Mouse (Mus musculus): ENCODE measurements around the gene Prm2.

Gene Prm2

DNA sequence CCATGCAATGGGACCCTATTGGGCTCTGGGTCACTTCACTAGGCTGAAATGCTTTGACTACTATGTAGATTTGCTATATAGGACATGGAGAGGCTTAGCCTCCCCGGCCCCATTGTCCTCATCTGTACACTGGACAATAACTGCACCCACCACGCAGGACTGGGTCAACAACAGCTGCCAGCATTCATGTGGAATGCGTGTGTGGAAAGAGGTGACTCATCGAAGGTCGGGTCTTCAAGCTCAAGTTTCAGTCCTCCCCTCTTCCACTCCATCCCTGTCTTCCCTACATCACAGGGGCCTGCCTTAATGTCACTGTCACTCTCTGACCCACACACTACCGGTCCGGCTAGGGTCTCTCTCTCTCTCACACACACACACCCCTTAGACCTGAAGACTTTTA, 19.6 kb downstream of the Prm2 start:
- DNase-seq (ENCODE audit: low spot score in 2 of 2) = no peak

DNA sequence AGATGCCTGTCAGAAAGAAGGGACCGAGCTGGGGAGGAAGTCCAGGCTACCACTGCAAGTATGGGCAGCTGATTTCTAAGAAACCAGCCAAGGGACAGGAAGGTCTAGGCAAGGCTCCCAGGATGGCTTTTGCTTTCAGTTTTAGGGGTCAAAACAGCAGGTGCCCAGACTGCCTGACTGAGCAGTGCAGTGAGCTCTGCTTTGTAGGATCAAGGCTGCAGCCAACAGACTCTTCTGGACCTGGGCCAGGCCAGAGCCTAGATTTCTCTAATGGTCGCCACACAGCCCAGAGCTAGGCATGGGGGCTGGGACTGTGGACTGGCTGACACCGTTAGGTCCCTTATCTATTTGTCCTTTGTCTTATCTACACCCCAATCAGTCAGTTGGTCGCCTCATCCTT, 21.2 kb downstream of the Prm2 start:
- no peak for DNase-seq (ENCODE audit: low spot score in 2 of 2)

DNA sequence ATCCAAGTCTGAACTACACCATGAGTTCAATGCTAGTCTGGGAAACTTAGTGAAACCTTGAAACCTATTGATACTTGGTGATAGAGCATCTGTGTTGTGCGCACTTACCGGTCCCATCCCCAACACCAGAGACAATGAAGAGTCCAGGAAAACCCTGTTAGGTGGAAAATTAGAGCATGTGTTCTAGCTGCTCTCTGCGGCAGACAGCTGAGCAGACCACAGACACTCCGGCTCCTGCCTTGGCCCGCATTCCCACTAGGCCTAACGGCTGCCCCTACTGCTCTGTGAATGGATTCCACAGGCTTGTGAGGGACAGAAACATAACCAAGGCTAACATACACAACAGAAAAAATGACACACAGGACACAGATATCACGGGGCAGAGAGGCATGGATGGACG, 22.4 kb downstream of the Prm2 start:
- DNase-seq (ENCODE audit: low spot score in 2 of 2) = no peak

DNA sequence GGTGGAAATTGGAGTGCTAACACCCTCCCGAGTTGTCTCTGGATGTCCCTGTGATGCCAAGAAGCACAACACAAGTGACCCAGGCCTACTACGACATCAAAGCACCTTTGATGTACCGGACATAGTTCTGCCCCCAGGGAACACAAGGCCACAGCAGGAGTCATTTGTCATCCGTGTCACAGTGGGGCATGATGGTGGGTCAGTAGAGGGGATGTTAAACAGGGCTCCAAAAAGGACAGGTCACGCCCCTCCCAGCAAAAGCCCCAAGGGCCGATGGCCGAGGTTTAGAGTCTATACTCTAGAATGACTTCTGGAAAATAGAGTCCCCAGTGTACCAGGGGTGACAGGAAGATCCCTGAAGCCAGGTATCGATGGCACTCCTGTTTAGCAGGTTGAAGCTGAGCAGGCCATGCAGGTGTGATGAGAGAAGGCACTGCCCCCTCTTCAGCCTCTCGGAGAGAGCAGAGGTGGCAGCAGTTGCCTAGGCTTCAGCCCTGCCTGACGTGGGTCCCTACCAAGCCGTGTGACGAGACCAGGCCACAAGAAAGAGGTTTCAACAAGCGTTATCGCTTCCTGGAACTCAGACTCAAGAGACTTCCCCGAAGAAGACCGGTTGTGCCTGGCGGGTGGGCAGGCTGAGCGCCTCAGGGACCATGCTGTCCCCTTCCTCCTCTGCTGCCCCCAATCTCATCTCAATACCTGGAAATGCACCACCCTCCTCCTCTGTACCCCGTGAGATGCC, 24.0 kb downstream of the Prm2 start:
- DNase-seq (ENCODE audit: low spot score in 2 of 2) = no peak

DNA sequence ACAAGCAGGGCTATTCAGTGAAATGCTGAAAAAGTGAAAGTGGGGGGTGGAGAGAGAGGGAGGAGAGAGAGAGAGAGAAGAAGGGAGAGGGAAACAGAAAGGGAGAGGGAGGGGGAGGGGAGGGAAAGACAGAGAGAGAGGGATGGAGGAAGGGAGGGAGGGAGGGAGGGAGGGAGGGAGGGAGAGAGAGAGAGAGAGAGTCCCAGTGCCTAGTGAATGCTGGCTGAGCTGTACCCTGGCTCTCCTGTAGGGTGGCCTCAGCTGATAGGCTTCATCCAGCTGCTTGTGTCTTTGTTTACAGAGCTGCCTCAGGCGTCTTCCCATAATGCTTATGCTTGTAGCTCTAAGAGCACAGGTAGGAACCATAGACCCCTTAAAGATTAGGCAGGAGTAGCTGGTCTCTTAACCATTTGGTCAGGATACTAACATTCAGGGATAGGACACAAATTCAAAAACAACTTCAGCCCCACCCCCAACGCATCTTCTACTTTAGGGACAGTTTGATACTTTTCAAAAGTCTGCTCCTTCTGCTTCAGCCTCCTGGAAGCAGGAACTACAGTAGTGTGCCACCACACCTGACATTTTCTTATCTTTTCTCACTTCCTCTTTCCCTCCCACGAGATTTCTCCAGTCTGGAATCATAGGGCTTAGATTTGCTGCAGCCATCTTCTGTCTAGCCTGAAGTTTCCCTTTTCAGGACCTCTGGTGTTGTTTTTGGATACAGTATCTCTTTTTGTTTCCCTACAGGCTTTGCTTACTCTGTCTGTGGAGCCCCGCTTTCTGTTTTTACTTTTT, 25.2 kb downstream of the Prm2 start:
- DNase-seq (ENCODE audit: low spot score in 2 of 2) = no peak

DNA sequence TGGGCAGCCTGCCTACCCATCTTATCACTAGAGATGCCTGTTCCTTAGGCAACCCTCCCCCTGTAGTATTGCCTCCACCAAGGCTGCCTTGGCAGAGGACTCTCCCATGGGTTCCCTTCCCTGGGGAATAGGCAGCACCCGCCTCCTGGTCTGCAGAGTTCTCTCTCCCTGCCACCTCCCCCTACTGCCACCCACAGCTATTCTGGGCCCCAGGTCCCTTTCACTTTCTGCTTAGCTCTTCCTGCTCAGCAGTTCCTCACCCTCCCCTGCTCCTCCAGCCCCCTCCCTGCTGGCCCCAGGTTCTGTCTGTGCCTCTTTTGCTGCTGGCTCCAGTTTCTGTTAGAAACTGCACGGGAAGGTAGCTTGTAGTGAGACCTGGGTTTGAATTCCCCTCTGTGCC, 26.3 kb downstream of the Prm2 start:
- peak; percentile 27 to 35 for DNase-seq (ENCODE audit: low spot score in 2 of 2)

DNA sequence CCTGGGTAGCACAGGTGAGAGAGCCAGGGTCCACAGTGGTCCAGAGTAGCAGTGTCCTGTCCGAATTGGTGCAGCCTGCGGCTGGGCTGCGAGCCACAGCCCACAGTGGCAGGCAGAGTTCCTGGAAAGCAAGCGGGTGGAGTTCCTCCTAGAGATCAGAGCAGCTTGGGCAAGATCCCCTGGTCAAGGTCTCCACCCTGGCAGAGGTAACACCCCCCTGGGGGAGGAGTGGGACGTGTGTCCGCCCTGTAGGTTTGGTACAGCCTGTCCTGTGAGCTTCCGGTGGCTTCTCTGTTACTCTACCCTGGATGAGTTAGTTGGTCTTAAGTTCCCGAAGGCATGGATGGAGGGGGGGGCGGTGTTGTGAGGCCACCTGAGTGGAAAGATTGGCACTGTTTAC, 27.1 kb downstream of the Prm2 start:
- no peak for DNase-seq (ENCODE audit: low spot score in 2 of 2)

DNA sequence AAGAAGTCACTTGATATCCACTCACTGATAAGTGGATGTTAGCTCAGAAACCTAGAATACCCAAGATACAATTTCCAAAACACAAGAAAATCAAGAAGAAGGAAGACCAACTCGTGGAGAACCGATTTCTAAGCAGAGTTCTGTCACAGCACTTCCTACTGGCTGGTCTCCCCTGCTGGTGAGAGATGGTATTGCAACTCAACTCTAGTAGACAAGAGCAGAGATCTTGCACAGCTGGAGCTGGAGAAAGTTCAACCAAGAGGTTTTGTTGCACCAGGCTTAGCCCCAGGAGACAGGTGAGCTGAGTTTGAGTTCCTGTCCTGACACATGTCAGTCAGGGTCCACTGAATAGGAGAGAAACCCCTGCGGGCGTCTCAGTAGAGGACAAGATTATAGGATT, 28.8 kb downstream of the Prm2 start:
- DNase-seq (ENCODE audit: low spot score in 2 of 2) = peak; percentile 69 to 72

DNA sequence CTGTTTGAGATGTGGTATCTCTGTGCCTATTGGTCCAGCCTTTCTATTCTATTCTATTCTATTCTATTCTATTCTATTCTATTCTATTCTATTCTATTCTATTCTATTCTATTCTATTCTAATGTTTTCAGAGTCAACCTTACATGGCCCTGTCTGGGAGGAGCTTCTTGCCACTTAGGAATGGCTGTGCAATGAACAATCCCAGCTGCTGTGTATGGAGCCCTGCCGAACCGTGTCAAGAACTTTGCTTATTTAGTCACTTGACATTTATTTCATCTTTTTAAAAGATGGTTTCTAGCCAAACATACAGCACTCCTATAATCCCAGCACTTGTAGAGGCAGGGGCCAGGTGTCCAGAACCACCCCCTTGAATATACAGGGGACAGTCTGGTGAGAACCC, 31.6 kb downstream of the Prm2 start:
- DNase-seq (ENCODE audit: low spot score in 2 of 2) = no peak

DNA sequence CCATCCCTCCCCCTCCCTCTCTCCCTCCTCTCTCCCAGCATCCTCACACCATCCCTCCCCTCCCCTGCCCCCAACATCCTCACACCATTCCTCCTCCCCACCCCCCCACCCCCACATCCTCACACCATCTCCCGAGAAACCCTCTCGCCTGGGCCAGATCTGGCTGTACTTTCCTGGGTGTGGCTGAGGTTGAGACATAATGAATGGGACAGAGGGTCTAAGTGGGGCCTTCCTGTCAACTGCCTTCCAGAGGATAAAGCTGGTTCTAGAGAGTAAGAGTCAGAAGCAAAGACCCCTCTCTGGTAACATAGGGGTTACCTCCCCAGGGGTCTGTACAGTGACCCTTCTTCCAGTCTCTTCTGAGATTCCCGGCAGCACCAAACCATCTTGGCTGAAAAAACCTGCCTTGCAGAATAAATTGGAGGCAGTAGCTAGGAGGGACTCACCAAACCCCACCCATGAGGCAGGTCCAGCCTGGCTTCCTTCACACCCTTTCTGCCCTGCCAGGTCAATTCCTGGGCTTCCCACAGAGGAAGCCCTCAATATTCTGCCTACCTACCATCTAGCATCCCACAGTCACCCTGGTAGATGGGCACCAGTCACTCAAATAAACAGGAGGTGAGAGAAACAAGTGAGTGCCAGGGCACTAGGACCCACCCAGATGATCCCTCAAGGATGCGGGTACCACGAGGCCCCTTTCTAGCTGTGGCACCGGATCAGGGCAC, 32.2 kb downstream of the Prm2 start:
- DNase-seq (ENCODE audit: low spot score in 2 of 2) = no peak

DNA sequence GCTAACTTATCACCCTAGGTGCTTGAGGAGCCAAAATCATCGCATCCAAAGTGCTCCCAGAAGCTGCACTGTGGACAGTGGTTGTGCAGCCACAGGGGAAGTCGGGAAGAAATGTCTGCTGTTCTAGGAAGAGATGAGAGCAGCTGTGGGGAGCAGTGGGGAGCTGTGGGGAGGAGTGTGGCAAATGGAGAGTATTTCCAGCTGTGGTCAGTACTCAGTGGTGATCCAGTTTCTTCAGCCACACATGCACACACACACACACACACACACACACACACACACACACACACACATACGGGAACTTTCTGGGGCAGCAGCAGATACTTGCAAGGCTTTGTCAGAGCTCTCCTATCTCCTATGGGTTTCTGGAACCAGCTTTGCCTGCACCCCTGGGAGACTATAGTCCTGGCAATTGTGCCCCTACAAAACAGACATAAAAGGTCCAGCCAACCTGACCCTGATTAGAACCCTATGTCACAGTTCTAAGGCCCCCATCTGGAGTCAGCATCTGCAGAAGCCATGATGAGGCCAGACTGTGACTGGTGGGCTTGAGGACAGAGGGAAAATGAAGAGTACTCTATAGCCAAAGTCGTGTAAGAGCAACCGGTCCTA, 33.3 kb downstream of the Prm2 start:
- DNase-seq (ENCODE audit: low spot score in 2 of 2) = no peak

DNA sequence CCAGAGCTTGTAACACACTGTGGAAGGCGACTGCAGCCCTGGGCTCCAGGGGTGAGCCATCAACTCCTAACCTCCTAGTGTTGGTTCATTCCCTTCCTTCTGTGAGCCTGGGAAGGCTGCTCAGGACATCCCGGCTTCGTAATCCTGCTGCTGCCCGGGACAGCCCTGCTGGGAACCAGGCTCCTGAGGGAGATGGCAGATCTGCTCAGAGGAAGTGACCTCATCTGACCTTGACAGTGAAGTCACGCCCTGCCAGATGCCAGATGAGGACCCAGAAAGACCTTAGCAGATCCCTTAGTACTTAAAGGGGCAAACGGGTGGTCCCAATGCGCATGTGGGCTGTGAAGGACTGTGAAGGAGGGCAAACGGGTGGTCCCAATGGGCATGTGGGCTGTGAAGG, 34.8 kb downstream of the Prm2 start:
- DNase-seq (ENCODE audit: low spot score in 2 of 2) = no peak

DNA sequence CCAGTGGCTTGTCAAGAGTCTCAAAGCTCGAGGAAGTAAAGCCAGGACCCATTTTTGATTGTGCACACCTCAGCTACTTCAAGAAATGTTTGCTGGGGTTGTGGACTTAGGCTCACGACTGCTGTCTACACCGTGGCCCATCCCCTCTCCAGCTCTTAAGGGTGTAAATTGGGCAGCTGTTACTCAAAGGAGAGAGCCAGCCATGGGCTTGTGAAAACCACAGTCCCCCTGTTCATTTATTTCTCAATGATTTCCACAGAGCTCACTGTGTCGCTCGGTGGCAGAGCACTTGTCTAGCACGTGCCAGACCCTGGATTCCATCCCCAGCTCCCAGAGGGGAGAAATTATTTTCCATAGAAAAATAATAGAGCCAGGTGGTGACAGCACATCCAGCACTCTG, 39.8 kb downstream of the Prm2 start:
- DNase-seq (ENCODE audit: low spot score in 2 of 2) = no peak

DNA sequence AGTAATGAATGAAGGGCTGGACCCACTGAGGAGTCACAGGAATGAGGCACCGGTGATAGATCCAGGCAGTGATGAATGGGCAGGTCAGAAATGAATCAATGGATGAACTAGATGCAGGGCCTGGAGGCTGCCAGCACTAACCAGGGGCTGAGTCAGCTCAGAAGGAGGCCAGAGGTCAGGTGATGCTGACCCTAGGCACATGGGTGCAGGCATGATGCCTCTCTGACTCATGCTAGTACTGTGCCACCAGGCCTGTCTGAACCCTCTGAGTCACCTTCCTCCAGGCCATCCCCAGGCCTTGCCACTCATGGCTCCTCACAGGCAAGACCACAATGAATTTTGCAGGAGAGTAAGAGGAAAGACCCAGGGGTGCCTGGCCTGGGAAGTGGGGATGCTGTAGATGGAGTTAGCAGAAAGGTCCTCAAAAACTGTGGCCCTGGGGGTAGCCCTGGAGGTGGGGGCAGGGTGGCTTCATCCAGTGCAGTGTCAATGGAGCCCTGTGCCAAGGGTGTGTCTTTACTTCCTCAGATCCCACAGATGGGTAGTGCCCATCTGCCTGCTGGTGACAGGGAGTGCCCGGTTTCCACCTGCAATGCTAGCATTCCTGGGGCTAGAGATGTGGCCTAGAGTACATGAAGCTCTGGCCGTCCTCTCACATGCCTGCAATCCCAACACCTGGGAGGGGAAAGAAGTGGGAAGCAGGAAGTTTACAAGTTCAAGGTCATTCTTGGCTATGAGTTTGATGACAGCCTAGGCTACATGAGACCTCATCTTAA, 41.2 kb downstream of the Prm2 start:
- no peak for DNase-seq (ENCODE audit: low spot score in 2 of 2)

DNA sequence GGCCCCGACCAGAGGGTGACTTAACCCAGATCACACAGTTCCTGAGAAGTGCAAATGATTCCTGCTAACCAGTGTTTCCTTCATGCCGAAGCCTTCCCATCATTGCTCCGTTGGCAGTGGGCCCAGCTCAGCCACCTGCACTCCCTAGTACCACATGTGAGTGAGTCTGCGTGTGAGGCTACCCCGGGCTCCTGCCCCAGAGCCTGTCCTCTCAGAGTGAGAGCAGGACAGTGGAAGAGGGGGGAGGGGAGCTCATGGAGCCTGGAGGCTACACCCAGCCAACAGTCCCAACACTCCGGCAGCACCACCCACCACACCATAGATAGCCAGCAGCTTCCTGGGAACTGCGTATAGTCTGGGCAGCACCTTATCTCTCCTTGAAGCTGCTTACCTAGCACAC, 46.1 kb downstream of the Prm2 start:
- peak; percentile 39 to 41 for DNase-seq (ENCODE audit: low spot score in 2 of 2)

DNA sequence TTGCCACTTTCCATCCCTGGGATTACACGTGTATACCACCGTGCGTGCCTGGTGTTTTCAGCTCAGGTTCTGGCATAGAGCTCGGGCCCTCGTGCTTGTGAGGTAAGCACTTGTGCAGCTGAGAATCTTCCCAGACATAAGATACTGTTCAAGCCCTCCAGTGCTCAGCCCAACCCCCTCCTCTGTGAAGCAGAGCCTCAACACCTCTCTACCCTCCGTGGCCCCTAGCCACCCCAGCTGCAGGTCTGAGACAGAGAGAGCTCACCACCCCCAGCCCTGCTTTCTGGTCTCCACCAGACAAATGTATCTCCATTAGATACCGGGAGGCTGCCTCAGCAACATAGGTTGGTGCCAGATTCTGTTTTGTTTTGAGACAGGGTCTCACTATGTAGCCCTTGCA, 46.7 kb downstream of the Prm2 start:
- DNase-seq (ENCODE audit: low spot score in 2 of 2) = no peak
